Mouse (Mus musculus) spleen, adult 2 months (tissue): ENCODE data around the gene Nudt15.

ENCODE experiments used
- CTCF ChIP-seq: fragments of 200-500 bp; IDR thresholded peaks from 2 replicates; pipeline ENCODE4 v1.5.1; 2011; ENCODE audit warnings: mild to moderate bottlenecking, inconsistent platforms; ENCODE audit not compliant: insufficient read depth, insufficient read length, insufficient replicate concordance; ENCODE audit errors: extremely low read depth
- POLR2A ChIP-seq: fragments of 200-500 bp; IDR thresholded peaks from 2 replicates; pipeline ENCODE4 v1.6.1; 2011; ENCODE audit warnings: low read depth, low read length, inconsistent platforms

DNA sequence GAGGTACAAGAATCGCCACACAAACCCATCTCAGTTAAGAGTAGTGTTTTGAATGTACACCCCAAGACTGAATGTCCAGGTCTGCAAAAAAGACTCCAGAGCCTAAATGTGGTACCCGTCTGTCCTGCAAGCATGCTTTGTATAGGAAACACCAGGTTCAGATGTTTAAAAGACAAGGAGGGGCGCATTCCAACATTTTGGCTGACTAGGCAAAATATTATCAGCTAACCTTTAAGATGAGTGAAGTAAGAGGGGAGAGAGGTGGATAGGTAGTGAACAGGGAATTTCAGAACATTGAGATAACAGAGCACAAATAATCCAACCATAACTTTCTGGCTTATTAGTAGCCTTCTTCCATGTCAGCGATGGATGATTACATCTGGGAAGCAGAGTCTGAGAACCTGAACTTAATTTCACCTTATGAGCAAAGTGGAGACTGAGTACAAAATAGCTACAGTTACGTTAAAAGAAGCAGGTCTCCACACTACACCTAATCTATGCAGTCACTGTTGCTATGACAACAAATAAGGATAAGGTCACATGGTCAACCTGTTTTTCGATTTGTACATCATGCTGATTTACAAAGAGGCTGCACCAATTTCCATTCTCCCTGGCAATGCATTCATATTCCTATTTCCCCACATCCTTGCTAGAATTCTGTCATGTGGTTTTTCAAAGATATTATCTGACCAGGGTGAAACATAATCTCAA is 14.1 kb downstream of the Nudt15 start:
- no peak for TF ChIP-seq CTCF
- TF ChIP-seq POLR2A: no peak
